Mouse (Mus musculus) kidney, postnatal 4 days (tissue): Measurements from ENCODE around the gene Minos1.
A peak's percentile ranks its signal among the peaks of the same experiment; 100 is the strongest.

ENCODE experiments used
- DNase-seq, 2 experiments: peaks; one replicate each; pipeline ENCODE4 v3.0.0; 2021; ENCODE audit warnings: mixed read lengths in 2 of 2

The Minos1 gene

DNA sequence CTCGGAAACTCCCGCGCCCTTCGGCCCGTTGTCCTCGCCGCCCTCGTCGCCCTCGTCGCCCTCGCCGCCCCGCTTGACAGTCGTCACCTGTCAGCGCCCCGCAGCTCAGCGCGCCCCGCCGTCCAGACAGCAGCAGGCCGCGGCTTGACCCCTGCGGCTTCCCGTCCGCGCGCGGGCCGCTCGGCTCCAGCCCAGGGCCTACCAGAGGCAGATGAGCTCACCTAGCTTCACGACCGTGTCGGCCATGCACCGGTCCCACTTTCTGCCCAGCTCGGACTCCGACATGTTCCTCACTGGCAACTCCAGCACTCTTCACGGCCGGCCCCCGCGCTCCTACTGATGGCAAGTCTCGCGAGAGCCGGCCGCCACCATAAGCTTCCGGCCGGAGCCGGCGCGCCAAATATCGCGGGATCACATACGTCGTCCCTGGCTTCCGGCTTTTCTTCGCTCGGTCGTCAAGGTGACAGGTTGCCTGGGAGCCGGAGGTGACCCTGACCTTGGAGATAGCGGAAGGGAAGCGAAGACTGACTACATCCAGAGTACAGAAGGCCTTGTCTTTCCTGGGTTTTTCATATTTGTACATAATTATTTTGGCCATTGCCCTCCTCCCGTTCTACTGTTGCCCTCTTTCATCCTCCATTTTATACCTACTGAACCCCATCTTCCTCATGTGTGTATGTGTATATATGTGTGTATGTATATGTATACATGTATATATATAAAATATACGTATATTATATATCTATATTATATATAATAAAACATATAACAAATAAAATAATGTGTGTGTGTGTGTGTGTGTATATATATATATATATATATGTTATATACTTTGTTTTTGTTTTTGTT lies at the start of gene Minos1:
Gene Minos1 (minus strand): TSS at position 413 of the 849 bp plus-strand sequence.
- DNase-seq, result peak; percentile 98 to 99

DNA sequence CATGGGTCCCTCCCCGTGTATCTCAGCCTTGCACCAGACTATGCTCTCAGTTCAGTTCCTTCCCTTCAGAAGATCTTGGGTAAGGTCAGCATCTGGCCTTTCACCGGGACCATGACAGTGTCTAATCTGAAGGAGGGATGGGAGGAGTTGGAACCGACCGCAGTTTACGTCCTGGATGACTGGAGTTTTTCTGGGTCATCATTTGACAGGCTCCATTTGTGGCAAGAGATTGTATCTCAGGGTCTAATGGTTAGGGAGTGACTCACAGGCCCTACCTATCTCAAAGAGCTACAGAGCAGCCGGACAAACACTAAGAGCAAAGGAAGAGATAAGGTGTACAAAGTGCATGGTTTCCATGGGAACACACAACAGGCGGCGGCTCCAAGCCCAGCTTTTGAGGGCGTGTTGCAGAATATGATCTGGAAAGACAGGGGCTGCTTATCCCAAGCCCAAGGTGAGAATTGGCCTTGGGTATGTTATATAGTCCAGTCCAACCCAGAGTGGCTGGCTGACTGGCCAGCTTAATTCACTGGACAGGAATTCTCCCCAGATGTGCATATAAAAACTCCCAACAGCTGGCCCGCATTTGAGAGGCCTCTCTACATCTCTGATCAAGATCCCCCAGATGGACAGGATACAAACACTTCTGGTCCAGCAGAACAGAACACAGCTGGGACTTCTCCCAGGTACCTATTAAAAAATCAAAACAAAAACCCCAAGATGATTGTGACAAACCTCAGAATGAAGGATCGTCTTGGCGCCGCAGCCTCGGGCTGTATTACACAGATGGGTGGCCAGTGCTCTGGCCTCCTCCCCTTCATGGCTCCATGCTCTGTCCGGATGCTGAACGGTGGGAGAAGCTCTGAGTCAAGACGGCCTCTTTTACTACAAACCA lies 49.1 kb upstream of the Minos1 start:
- peak; percentile 41 to 64 for DNase-seq

GRCm38 (mm10) chr4:139179218-139179617 lies 48.3 kb upstream of the Minos1 start:
- DNase-seq, result no peak

GRCm38 (mm10) chr4:139178377-139178776 lies 47.5 kb upstream of the Minos1 start:
- DNase-seq, result no peak

- DNase-seq, result no peak
Observed at GRCm38 (mm10) chr4:139177921-139178320, 47.0 kb upstream of the Minos1 start.

DNA sequence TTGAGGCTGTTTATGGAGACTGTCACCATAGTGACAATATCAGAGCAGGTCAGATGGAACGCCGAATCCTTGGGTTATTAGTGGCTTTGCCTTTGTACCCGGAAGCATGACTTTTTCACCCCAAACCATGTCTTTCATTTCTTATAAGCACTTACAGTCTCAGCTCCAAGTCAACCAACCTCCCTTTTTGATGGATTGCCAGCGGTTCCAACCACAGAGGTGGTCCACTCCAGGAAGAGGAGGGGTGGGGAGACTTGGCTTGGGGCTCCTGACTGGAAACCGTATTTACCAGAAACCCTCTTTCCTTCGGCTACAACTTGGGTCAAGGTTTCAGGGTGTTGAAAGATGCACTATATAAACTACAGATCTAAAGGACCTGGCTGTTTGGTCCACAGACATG lies 45.1 kb upstream of the Minos1 start:
- peak in 1 of 2 experiments; percentile 49 for DNase-seq

- DNase-seq, result peak; percentile 62 to 76
Observed at GRCm38 (mm10) chr4:139175061-139175971, 44.4 kb upstream of the Minos1 start.

DNA sequence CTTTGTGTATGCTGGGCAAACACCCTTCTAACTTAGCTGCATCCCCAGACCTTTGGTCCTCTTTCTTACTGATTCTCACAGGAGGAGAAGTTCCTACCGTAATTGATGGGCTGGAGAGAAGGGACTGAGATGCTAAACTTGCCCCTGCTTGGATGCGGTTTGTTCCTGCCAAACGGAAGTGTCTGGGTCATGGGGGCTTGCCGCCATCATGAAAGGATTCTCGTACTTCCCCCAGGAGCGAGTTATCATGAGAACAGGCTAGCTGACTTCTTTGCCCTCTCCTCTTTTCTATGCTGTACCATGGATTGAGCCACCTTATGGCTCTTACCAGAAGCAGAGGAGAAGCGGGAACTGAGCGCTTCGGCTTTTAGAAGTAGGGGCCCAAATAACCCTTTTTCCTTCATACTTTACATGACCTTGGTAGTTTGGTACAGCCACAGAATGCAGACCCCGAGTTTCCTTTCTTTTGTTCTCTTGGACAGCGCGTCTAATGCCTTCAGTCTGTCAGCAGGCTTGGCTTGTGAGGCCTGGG lies 38.9 kb upstream of the Minos1 start:
- DNase-seq, result no peak

DNA sequence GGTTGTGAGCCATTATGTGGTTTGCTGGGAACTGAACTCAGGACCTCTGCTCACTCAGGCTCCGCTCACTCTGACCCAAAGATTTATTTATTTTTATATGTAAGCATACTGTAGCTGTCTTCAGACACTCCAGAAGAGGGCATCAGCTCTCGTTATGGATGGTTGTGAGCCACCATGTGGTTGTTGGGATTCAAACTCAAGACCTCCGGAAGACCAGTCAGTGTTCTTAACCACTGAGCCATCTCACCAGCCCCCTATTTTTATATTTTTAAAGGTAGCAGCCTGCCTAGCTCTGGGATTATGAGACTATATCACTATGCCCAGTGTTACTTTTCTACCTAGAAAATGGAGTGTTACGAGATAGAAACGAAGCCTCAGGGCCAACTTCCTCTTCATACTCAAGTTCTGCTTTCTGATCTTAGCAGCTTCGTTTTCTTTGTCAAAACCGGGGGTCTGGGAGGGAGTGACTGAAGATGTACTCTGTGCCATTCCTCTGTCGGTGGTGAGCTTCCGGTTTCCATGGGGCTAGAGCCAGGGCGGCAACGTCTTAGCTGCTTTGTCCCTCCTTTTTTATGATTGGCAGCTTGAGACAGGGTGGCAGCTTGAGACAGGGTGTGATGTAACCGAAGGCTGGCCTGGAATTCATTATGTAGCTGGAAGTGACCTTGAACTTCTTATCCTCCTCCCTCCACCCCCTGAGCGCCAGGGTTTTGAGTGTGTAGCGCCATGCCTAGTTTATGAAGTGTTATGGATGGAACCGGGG lies 38.3 kb upstream of the Minos1 start:
- DNase-seq, result no peak

DNA sequence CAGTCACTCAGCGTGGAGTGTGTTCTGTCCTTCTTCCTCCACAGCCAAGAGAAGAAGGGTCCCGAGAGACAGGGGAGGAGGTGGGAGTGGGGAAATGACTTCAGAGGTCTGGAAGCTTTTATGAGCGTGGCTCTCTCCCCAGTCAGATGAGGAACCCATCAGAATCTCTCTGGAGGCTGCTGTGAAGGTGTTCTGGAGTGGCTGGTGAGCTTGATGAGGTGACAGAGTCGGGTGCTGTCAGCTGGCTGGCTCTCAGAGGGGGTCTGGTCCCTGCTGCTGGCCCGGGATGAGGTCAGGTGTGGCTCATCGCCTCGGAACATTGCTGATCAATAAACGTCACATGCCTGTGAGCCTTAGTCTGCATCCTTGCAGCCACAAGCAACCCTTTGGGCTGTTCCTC lies 36.2 kb upstream of the Minos1 start:
- DNase-seq, result no peak

DNA sequence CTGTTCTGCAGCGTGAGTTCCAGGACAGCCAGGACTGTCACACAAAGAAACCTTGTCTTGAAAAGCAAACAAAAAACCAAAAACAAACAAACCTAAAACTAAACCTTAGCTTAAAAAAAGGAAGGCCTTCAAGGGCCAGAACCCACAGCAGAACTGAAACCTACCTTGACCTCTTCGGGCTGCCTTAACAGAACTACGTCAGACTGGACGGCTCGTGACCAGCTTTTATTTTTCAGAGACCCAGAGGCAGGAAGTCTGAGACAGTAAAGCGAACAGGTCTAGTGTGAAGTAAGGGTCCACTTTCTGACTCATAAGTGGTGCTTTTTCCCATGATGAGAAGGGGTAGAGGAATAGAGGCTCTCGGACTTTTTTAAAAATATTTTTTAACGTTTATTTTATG lies 35.3 kb upstream of the Minos1 start:
- no peak for DNase-seq

DNA sequence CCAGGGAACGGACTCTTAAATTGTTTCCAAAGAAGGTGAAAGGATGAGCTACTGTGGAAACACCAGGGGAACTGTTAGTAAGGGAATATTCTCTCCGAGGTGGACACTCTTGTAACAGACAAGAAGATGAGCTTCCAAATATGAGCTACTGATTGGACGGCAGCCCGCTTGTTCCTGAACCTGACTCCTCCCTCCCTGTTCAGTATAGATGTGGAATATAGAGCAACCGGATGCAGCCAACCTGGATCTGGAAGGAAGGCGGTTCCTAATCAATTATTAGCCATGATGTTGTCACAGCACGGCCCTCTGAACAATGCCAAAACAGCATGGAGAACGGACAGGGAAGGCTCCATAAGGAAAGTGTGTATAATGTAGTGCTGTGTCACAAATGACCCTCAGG lies 34.3 kb upstream of the Minos1 start:
- no peak for DNase-seq

GRCm38 (mm10) chr4:139164082-139164481 lies 33.2 kb upstream of the Minos1 start:
- DNase-seq, result no peak

- no peak for DNase-seq
Observed at GRCm38 (mm10) chr4:139161076-139161475, 30.2 kb upstream of the Minos1 start.

GRCm38 (mm10) chr4:139158350-139158749 lies 27.4 kb upstream of the Minos1 start:
- no peak for DNase-seq

GRCm38 (mm10) chr4:139156538-139156937 lies 25.6 kb upstream of the Minos1 start:
- no peak for DNase-seq

DNA sequence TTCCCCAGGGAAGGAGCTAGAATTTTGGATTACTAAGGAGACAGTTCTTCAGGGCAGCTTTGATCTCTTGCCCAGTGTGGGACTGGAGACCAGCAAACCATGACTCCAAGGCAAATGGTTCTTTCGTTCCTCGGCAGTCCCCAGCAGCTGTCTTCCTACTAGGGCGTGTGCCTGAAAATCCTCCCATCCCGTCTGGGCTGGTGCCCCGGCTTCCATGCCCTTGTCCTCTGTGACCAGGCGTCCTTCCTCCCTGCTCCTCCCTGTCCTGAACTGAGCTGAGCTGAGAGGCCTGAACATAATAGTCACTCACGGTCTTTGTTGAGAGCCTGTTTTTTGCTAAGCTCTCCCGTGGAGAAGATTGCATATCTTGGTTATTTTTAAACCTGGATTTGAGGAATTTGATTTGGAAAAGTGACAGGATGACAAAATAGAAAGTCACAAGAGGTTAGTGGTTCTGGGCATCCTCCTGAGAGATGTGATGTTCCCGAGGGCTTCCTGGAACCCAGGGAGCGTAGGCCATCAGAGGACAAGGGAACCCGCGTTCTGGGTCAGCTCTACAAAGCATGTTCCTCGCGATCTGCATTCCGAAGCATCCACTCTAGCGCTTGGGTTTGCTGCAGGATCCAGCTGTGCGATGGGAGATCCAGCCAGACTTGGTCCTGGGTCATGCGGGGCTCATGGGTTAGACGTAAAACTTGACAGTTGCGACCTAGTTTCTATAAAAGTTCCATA lies 23.8 kb upstream of the Minos1 start:
- peak; percentile 7 to 26 for DNase-seq

- DNase-seq, result no peak
Observed at GRCm38 (mm10) chr4:139151370-139151769, 20.5 kb upstream of the Minos1 start.

GRCm38 (mm10) chr4:139146760-139147159 lies 15.8 kb upstream of the Minos1 start:
- DNase-seq, result peak; percentile 8 to 19

- peak; percentile 50 to 54 for DNase-seq
Observed at GRCm38 (mm10) chr4:139145156-139145555, 14.2 kb upstream of the Minos1 start.

DNA sequence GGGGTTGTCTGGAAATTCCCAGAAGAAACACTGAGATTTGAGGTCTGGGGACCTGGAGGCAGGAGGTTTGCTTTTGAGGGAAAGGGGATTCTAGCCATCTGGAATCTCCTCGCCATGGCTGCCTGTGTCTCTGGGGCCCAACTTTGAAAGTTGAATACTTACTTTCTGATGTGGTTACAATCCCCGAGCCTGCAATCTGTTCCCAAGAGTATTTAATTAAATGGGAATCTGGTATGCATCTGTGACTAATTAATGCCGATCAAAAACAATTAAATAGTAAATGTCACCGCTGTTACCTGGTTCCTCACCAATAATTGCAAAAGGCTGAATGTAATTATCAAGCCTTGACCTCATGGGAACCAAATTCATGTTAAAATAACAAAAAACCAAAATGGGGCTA lies 13.7 kb upstream of the Minos1 start:
- no peak for DNase-seq
